Mouse (Mus musculus) urinary bladder, adult 18-20 months (tissue): ENCODE data around the gene Zfand3.

Experiments used
- DNase-seq, 2 experiments: peaks; one replicate each; pipeline ENCODE4 v3.0.0; 2022; ENCODE audit warnings: low spot score in 2 of 2, mixed read lengths in 2 of 2

Zfand3 gene

GRCm38 (mm10) chr17:30052347-30052742 lies 47.8 kb downstream of the Zfand3 start:
- DNase-seq = no peak

GRCm38 (mm10) chr17:30053463-30053862 lies 48.9 kb downstream of the Zfand3 start:
- DNase-seq = no peak

- DNase-seq = no peak
These were observed 49.3 kb downstream of the Zfand3 start for GRCm38 (mm10) chr17:30053871-30054270.

GRCm38 (mm10) chr17:30056226-30056625 lies 51.7 kb downstream of the Zfand3 start:
- DNase-seq = no peak

- DNase-seq = no peak
These were observed 54.1 kb downstream of the Zfand3 start for GRCm38 (mm10) chr17:30058594-30058993.

- DNase-seq = no peak
These were observed 54.5 kb downstream of the Zfand3 start for GRCm38 (mm10) chr17:30059066-30059465.

GRCm38 (mm10) chr17:30061100-30061837 lies 56.7 kb downstream of the Zfand3 start:
- no peak for DNase-seq

- no peak for DNase-seq
These were observed 59.3 kb downstream of the Zfand3 start for GRCm38 (mm10) chr17:30063849-30064248.

GRCm38 (mm10) chr17:30064746-30065145 lies 60.2 kb downstream of the Zfand3 start:
- no peak for DNase-seq

GRCm38 (mm10) chr17:30069776-30070175 lies 65.2 kb downstream of the Zfand3 start:
- DNase-seq = no peak

GRCm38 (mm10) chr17:30070631-30071030 lies 66.1 kb downstream of the Zfand3 start:
- no peak for DNase-seq

GRCm38 (mm10) chr17:30072613-30073012 lies 68.1 kb downstream of the Zfand3 start:
- DNase-seq = no peak

- DNase-seq = no peak
These were observed 71.4 kb downstream of the Zfand3 start for GRCm38 (mm10) chr17:30075896-30076295.

GRCm38 (mm10) chr17:30084007-30084406 lies 79.5 kb downstream of the Zfand3 start:
- no peak for DNase-seq

- DNase-seq = no peak
These were observed 82.2 kb downstream of the Zfand3 start for GRCm38 (mm10) chr17:30086695-30087094.

- DNase-seq = no peak
These were observed 83.9 kb downstream of the Zfand3 start for GRCm38 (mm10) chr17:30088431-30088830.

- DNase-seq = no peak
These were observed 85.9 kb downstream of the Zfand3 start for GRCm38 (mm10) chr17:30090416-30090815.

- no peak for DNase-seq
These were observed 88.7 kb downstream of the Zfand3 start for GRCm38 (mm10) chr17:30093148-30093749.

GRCm38 (mm10) chr17:30097156-30097555 lies 92.6 kb downstream of the Zfand3 start:
- no peak for DNase-seq

- DNase-seq = no peak
These were observed 93.1 kb downstream of the Zfand3 start for GRCm38 (mm10) chr17:30097677-30098076.

GRCm38 (mm10) chr17:30099670-30100069 lies 95.1 kb downstream of the Zfand3 start:
- DNase-seq = no peak

GRCm38 (mm10) chr17:30101801-30102200 lies 97.3 kb downstream of the Zfand3 start:
- DNase-seq = no peak

- no peak for DNase-seq
These were observed 98.5 kb downstream of the Zfand3 start for GRCm38 (mm10) chr17:30103005-30103404.
